Mouse (Mus musculus) retina, adult 2 months (tissue): ENCODE results near the gene Psmc6.
A peak's percentile ranks its signal among the peaks of the same experiment; 100 is the strongest.

Experiments
- DNase-seq: peaks from one replicate; pipeline ENCODE4 v3.0.0-alpha.2; 2012; ENCODE audit warnings: low read depth, low spot score

Psmc6 gene

GRCm38 (mm10) chr14:45329589-45330181 lies at the start of gene Psmc6:
Gene Psmc6, plus strand, starts transcription at chr14:45329788.
- peak; percentile 88 for DNase-seq

DNA sequence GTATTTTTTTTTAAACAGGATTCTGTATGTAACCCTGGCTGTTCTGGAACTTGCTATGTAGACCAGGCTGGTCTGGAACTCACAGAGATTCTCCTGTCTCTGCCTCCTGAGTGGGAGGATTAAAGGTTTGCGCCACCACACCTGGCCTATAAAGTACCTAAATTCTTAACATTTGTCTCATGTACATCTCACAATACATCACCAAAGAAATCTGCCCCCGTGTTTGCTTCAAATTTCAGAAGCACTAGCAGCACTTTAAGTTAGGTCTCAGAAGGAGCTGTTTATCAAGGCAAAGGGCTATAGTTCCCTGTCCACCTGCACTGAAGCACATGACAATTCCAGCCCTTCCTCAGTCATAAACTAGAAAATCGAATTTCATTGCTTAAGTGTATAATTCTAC lies 47.5 kb upstream of the Psmc6 start:
- DNase-seq, result no peak

- no peak for DNase-seq
Observed at GRCm38 (mm10) chr14:45291608-45292007, 38.0 kb upstream of the Psmc6 start.

- no peak for DNase-seq
Observed at GRCm38 (mm10) chr14:45303939-45304338, 25.6 kb upstream of the Psmc6 start.

DNA sequence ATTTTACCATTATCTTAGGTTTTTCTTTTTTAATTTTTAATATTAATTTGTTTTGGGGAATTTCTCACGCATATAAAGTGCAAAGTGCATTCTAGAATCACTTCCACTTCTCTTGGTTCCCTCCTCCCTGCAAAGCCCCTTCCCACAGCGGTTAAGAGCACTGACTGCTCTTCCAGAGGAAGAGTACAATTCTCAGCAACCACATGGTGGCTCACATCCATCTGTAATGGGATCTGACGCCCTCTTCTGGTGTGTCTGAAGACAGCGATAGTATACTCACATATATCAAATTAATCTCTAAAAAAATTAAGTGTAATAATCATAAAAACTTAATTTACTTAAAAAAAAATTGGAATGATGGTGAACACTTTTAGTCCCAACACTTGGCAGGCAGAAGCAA lies 25.2 kb upstream of the Psmc6 start:
- no peak for DNase-seq

DNA sequence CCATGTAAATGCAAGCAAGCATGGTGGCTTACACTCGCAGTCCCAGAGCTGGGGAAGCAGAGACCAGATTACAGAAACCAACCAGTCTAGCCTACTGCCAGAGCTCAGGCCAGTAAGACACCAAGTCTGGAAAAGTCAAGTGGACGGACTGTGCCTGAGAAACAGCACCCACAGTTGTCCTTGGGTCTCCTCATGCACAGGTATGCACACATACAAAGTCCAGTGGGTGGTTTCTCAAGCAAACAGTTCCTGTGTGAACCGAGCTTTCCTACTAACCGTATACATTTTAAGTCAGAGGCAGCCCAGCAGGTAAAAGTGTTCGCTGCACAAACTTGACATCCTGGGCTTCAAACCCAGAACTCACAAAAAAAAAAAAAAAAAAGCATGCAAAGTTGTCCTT lies 23.7 kb upstream of the Psmc6 start:
- DNase-seq, result no peak

DNA sequence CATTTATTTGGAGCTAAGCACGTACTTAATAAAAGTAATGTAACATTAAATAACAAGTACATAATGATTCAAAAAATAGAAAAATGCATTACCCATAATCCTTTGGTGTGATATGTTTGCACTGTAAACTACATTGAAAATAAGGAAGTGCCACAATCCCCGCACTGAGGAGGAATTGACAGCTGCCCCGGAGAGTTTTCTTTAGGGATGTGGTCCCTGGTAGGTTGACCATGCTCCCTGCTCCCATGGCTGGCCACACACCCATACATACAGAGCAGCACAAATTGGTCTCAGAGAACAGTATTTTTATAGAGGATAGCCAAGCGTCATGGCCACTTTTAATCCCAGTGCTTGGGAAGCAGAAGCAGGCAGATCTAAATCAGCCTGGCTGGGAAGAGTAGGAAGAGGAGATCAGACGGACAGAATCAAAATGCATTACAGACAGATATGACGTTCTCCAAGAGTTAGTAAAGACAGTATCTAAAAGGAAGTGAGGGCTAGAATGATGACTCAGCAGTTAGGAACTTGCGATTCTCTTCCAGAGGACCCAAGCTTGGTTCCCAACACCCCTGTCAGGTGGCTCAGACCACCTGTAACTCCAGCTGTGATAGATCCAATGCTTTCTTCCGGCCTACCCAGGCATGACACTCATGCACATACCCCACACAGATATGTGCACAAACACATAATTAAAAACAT lies 21.8 kb upstream of the Psmc6 start:
- no peak for DNase-seq

DNA sequence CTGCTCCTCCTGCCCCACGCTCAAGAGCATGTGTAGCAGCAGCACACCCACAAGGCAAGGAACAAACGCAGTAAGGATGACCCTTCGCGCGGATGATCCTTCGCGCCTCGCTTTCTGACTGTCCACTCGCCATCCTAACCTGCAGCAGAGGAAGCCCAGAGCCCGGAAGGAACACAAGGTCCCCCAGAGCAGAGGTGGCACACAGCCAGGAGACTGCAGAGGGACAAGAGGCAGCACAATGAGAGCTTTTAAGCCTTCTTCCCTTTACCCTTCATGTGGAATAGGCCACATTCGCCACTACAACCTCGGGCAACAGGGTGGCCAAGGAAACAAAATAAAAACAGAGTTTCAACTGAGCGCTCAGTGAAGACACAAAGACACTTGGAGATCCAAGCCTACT lies 19.9 kb upstream of the Psmc6 start:
- DNase-seq, result no peak

DNA sequence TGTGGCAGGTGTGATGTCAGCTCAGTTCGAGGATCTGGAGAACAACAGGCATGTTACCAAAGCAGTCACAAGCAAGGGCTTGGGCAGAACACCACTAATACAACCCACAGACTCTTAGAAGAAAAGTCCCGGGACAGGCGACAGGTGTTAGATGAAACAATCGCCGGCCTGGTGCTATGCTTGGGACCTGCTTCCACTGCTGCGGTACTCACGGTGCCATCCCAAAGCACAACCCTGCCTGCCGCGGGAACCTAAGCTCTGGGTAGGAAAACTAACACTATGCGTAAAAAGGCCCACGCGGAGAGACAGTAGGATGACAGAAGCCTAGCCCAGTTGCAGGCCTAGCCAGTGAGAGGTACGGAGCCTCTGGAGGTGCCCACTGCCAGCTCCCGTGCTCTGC lies 19.5 kb upstream of the Psmc6 start:
- DNase-seq, result no peak

DNA sequence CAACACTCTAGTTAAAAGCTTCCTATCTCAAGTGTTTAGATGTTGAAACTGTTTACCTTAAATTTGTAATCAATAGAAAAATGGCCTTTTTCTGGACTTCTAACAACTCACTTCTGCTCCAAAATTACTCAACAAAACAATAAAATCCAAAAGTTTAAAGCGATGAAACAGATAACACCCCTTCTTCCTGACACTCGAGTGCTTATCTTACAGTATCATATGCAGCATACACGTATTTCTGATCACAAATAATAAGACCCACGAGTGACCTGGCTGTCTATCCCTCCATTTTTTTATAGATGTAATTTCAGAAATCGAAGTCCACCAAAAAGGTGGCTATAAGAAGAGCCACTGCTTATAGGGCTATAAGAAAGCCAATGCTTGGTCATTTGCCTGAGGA lies 12.7 kb upstream of the Psmc6 start:
- DNase-seq, result no peak

- DNase-seq, result no peak
Observed at GRCm38 (mm10) chr14:45317921-45318411, 11.6 kb upstream of the Psmc6 start.

DNA sequence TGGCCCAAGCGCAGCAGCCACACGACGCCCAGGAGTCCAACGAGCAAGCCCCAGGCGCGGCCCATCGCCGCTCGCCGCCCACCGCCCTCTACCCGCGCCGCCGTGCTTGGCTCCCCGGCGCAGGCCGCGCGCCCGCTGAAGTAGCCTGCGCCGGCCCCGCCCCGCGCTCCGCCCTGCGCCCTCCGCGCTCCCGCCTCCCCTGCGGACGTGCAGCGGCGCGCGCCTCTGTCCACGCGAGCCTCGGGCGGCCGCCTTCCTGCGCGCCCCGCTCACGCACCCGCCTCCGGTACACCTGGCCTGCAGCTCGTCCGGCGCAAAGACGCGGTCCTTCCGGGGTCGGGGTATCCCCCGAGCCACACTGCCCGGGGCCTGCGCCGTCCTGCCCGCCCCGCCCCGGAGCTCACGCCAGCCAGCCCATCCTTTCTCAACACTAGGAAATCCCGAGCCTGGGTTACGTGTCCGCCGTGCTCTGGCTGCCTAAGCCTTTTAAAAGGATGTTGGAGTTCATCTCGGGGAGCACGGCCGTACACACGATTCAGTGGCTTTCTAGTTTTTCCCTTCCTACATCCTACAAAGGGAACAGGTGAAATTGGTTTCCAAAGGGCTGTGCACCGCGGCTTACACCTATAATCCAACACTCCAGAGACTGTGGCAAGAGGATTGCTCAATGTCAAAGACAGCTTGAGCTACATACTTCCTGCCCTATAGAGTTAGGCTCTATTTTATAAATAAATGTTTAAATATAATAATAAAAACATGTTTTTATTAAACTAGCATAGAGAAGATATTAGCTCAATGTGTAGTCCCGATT lies 11.0 kb upstream of the Psmc6 start, which contains the start of gene Ero1l:
Gene Ero1l (minus strand): TSS at position 346 of the 811 bp plus-strand sequence.
- peak; percentile 75 for DNase-seq

DNA sequence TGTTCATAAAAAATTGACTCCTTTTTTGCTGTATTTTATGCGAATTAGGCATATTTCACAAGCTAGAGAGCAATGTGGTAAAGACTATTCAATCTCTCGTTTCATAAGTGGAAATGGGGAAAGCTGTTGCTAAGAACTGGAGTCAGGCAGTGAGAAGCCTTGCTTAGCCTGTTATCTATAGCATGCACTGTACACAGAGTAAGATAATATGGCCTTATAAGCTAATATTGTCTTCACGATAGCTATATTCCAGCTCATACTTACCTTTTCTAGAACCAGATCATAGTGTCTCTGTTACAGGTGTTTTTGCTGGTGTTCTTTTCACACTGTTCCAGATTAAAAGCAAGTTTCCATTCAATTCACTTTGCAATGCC lies 10.4 kb upstream of the Psmc6 start:
- DNase-seq, result no peak

DNA sequence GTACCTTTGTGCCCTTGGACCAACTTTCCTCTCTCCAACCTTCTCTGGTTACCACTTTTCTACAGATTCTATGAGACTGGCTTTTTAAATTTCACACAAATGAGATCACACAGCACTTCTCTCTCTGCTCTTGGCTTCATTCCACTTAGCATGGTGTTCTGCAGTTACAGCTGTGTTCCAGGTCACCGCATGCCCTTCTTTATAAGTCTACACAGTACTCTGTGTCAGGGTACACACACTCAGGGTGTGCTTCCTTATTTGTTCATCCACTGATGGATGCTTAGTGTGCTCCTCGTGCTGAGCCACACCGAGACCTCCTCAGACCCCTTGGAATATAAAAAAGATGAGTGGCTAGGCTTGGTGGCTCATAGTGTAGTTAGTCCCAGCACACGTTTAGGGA lies 9.5 kb upstream of the Psmc6 start:
- DNase-seq, result no peak

- DNase-seq, result no peak
Observed at GRCm38 (mm10) chr14:45321067-45321466, 8.5 kb upstream of the Psmc6 start.

DNA sequence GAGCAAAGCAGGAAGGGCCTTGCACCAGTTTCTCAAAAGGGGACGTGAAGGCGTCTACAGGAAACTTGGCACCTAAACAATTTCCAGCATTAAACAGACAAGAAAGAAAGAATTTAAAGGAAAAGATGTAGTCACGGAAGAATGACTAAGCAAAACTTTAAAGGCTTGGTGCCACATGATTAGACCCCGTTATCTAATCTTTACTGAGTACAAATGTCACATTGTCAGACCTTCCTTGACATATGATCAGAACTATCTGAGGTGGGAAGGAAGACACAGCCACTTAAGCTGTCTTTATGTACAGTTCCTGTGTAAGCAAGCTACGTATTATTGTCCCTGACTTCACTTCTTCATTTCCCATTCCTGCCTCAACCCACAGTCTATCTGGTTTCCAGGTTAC lies 8.0 kb upstream of the Psmc6 start:
- DNase-seq, result no peak

DNA sequence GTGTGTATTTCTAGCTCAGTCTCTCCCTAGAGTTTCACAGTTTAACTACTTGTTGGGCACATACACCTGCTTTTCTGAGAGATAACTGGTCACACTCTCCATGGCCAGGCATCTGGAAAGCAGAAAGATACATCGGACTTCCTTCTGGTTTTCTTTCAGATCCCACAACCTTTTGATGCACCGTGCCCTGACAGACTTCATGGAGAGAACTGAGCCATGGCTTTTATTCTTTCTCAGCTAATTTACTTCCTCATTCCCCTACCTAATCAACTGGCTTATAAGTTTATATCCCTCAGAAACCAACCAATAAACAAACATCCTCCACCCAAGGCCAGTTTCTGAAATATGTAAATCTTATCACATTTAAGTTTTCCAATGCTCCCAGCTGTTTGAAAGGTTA lies 7.1 kb upstream of the Psmc6 start:
- DNase-seq, result no peak

DNA sequence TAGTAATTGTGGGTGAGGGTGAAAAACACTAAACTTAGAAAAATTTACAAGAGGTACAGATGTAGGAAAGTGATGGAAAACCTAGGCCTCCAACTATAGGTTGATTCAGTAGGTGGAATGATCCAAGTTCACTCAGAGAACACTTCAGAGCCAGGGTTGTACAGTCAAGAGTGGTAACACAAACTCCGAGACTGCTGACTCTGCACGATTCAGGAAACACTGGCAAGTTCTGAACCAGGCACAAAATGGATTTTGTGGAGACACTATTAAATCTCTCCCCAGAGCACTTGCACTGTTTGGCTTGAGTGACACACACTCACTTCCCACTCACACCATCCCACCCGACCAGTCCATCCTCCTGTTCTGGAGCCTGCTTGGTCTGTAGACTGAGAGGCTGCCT lies 6.3 kb upstream of the Psmc6 start:
- no peak for DNase-seq

DNA sequence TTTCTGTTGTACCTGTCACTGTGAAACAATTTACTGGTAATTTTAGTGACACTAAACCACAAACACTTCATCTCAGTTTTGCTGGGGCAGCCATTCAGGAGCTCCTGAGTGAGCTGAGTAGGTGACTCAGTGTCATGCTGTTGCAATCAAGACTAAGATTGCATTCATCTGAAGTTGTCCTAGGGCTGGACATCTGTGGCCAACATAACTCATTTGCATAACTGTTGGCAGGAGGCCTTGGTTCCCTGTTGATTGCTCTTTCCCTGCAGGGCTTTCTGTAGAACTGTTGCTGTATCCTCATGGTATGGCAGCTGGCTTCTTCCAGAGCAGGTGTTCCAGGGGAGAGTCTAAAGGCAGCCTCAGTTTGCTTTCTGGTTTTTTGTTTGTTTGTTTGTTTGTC lies 4.1 kb upstream of the Psmc6 start:
- no peak for DNase-seq

- no peak for DNase-seq
Observed at GRCm38 (mm10) chr14:45328072-45328713, 1.4 kb upstream of the Psmc6 start.

DNA sequence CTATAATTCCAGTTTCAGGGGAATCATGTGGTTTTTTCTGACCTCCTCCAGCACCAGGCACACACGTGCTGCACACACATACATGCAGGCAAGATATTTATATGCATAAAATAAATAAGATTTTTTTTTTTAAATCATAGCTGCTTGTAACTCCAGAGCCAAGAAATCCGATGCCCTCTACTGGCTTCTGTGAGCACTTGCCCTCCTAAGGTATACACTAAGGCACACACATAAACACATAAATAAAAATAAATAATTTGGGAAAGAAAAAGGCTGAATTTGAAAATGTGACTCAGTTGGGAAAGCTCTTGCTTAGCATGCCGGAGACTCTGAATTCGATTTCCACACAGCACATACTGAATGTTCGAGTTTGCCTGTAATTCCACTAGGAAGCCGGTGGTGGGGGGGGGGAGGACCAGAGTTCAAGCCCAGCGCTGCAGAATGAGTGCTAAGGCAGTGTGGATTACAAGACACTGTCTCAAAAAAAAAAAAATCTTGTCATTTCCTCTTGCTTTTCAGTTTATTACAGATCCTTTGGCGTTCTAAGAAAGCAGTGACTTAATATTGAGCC lies 485 bp upstream of the Psmc6 start:
- no peak for DNase-seq
